Comparison of ENCODE assay signal across 8 mouse cellular contexts in genomic region chr7:82688736-82689135, GRCm38 (mm10). TPM values are rescaled to one million over a fixed set of nuclear protein-coding genes. Genes with fewer than 3 reads are reported as not detected.
DNase-seq lines count a peak whose midpoint lies in the region; ATAC-seq lines count a peak whose summit lies in the region.

No protein-coding gene starts in this region.

- peaks cover 48% of the 10 kb centered on the region for H3K36me3 ChIP-seq in neural tube, embryonic 15.5 days
- peaks cover 80% of the 10 kb centered on the region for H3K36me3 ChIP-seq in megakaryocyte, embryonic 14.5 days (replicated peaks; ENCODE audit: low read length)

- no peaks in the 10 kb centered on the region for H3K27me3 ChIP-seq in neural tube, embryonic 15.5 days (replicated peaks)
- H3K27me3 ChIP-seq in megakaryocyte, embryonic 14.5 days (replicated peaks), result no peaks in the 10 kb centered on the region

- H3K9me3 ChIP-seq in neural tube, embryonic 15.5 days (replicated peaks), result no peaks in the 10 kb centered on the region
- no peaks in the 10 kb centered on the region for H3K9me3 ChIP-seq in megakaryocyte, embryonic 14.5 days

- no peaks in the 10 kb centered on the region for H3K4me1 ChIP-seq in neural tube, embryonic 15.5 days
- H3K4me1 ChIP-seq in megakaryocyte, embryonic 14.5 days, result peaks cover 62% of the 10 kb centered on the region

- DNase-seq in neural tube, embryonic 10.5 days (ENCODE audit: extremely low spot score, low spot score), result no peak
- peak; percentile 52 for DNase-seq in adrenal gland, postnatal 14 days
- peak; percentile 49 for DNase-seq in gastrocnemius, postnatal 10 days
- peak; percentile 64 for DNase-seq in layer of hippocampus, adult 9-11 months
- DNase-seq in thymus, postnatal 14 days, result no peak

- H3K4me3 ChIP-seq in neural tube, embryonic 15.5 days (replicated peaks), result no peak overlapping the region
- H3K4me3 ChIP-seq in megakaryocyte, embryonic 14.5 days (replicated peaks), result peak overlapping the region; percentile 70

- no peak overlapping the region for H3K9ac ChIP-seq in neural tube, embryonic 15.5 days (replicated peaks)

- H3K4me2 ChIP-seq in neural tube, embryonic 15.5 days, result no peak overlapping the region

- WGBS in neural tube, embryonic 15.5 days, result 44% methylated on average over 3 of the region's 3 CpGs

- ATAC-seq in neural tube, embryonic 15.5 days (ENCODE audit: low FRiP score), result peak; percentile 61; the same call in 1 of the 2 replicates
- ATAC-seq in erythroblast, adult 5-6 weeks (replicated peaks; ENCODE audit: low FRiP score, poor library complexity, severe bottlenecking), result no peak

- H3K27ac ChIP-seq in neural tube, embryonic 15.5 days (replicated peaks), result no peak overlapping the region

RNA-seq across cellular contexts. Expression of gene Efl1, which starts 40.3 kb away (rescaled TPM):
- polyA plus RNA-seq in neural tube, embryonic 15.5 days (2015; fragmentation: Nextera tagmentation; extraction: Ambion mirVana), result 20.8 and 21.1 TPM in 2 replicates
- 16.7 and 21.8 TPM in 2 replicates for total RNA-seq in adrenal gland, postnatal 14 days (2021)
- 10 to 100 TPM; 10.3 to 12.5 TPM for total RNA-seq in gastrocnemius, postnatal 10 days (2021)
- polyA plus RNA-seq in megakaryocyte, embryonic 14.5 days (2012; ENCODE audit: insufficient read depth, low replicate concordance), result 0.61 and 3.8 TPM in 2 replicates
- total RNA-seq in erythroblast, adult 5-6 weeks (2015; ENCODE audit: low replicate concordance), result 1.9 and 3.1 TPM in 2 replicates
- 6.4 and 8.5 TPM in 2 replicates for total RNA-seq in erythroblast, adult 5-6 weeks (2017; ENCODE audit: low replicate concordance)

RNA-seq across cellular contexts. Expression of gene Saxo2, which starts 40.4 kb away (rescaled TPM):
- 28.9 and 37.7 TPM in 2 replicates for polyA plus RNA-seq in neural tube, embryonic 15.5 days (2015; fragmentation: Nextera tagmentation; extraction: Ambion mirVana)
- 1.7 and 2.9 TPM in 2 replicates for total RNA-seq in adrenal gland, postnatal 14 days (2021)
- total RNA-seq in gastrocnemius, postnatal 10 days (2021), result 1 to 10 TPM; 2.0 to 2.2 TPM
- 1.4 TPM in 1 of 2 replicates, not detected in the other for polyA plus RNA-seq in megakaryocyte, embryonic 14.5 days (2012; ENCODE audit: insufficient read depth, low replicate concordance)
- total RNA-seq in erythroblast, adult 5-6 weeks (2015; ENCODE audit: low replicate concordance), result 0.84 TPM in 1 of 2 replicates, not detected in the other
- total RNA-seq in erythroblast, adult 5-6 weeks (2017; ENCODE audit: low replicate concordance), result 0.26 TPM in 1 of 2 replicates, not detected in the other

Comparison
In these comparisons a context has a peak if more than half of its experiments do, and no peak if none do; other contexts are left out.
1. DNase-seq: peak in adrenal gland, postnatal 14 days (single experiment), gastrocnemius, postnatal 10 days (single experiment) and layer of hippocampus, adult 9-11 months (single experiment); none in neural tube, embryonic 10.5 days (single experiment) and thymus, postnatal 14 days (single experiment).